Mouse (Mus musculus) G1E-ER4 (cell line): ENCODE results near the gene Ppp1r16b. TPM values are rescaled to one million over a fixed set of nuclear protein-coding genes. Genes with fewer than 3 reads are reported as not detected.

Source experiments
- GATA1 ChIP-seq: IDR thresholded peaks from one replicate; pipeline ENCODE4 v1.8.0; 2012; ENCODE audit warnings: low read length, inconsistent platforms
- polyA plus RNA-seq: library from polyadenylated mRNA; stranded (reverse); fragments of >175 nt; gene quantifications from 2 replicates; pipeline ENCODE4 v1.2.3, GENCODE M21; 2012

Gene Ppp1r16b
- polyA plus RNA-seq, 1 experiment = not detected

DNA sequence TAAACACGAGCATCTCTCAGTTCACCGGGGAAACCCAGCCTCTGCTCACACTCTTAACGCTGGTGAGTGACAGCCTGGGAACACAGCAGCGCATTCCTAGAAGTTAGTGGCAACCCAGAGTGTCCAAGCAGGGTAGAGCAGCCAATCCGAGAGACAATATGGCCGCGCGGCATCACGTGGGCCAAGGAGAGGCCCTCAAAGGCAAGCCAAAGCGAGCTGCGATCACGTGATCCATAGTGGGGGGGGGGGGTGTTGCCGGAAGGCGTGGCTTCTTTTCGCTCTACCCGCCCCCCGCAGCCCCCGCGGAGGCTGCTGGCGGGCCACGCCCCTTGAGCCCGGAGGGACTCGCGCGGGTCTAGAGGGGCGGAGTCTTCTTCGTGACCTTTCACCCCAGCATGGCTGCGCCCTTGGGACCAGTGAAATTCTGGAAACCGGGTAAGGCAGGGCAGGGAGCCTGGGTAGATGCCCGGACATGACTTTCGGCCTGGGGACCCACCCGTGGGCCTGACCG is 129.4 kb downstream of the Ppp1r16b start, which contains the start of gene Dhx35:
TSS of gene Dhx35 (plus strand) at position 314 of the 511 bp plus-strand sequence.
- no peak for TF ChIP-seq GATA1

DNA sequence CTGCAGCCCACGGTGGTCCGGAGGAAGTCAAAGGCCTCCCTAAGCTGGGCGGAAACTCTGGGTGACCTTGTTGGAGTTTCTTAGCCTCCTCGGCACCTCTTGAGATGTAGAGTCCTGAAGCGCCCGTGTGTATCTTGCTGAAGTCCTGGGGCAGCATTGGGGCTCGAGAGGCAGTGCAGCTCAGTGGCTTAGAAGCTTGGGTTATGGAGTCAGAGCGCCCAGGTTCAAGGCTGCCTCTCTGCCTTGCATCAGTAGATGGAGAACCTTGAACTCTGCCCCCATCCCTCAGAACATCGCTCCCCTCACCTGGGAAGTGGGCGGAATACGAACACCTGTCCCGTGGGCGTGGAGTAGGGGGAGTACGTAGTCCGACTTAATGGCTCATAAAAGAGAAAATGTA is 129.8 kb downstream of the Ppp1r16b start:
- no peak for TF ChIP-seq GATA1

DNA sequence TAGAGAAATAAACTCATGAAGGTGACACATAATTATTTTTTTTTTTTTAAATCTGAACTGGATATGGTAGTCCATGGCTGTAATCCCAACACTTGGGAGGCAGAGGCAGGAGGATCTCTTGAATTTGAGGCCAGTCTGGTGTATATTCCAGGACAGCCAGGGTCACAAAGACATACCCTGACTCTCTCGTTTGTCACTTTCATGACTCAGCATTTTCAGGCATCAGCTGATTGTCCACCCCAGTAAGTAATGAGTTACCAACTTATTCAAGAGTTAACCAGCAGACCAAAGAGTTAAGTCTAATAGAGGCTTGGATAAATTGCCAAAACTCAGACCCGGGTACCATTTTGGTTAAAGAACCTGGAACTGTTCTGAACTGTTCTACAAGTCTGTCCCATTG is 130.7 kb downstream of the Ppp1r16b start:
- TF ChIP-seq GATA1 = no peak

DNA sequence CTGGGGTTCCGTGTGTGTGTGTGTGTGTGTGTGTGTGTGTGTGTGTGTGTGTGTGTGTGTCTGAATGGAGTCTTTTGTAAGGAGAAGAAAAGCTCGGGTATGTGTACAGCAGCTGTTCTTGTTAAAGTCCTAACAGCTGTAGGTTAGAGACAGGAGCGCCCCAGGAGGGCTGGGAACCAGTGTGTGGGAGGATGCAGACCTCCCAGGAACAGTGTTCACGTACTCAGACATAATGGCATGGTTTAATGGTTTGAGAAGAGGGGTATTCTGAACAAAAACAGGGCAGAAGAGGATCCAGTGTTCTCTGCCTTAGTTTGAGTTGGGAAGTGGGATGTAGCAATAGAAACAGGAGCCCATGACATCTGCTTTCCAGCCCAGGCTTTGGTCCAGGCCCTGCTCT is 134.1 kb downstream of the Ppp1r16b start:
- no peak for TF ChIP-seq GATA1

DNA sequence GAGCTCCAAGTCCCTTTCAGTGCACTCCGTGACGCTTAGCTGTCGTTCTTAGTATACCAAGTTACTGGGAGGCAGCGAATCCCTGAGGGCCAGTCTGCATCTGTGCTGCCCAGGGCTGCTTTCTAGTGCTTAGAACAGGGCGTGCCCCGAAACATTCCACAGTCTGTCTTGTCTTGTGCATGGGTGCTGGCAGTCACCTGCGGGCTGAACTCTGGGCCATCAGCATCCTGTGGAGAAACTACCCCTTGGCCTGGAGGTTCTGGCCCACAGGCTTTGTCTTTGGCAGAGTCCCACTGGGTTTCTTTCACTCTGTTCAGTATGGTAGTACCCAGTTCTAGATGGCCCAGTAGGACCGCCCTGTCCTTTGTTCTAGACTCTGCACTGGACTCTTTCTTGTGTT is 135.6 kb downstream of the Ppp1r16b start:
- TF ChIP-seq GATA1 = no peak

DNA sequence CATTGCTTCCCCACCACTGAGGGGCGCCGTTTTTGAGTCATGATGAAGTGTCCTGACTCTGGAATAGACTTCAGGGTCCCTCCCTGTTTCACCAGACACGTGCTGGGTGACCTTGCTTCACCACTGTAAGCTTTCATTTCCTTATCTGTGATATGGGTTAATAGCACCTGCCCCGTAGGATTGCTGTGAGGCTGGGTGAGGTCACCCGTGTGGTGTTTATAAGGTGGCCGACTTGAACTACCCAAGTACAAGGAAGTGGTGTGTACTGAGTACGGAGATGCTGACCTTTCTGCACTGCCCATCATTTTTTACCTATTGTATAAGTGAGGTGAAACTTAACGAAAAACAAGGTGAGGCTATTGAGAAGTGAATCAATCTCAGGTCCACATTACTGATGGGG is 138.4 kb downstream of the Ppp1r16b start:
- no peak for TF ChIP-seq GATA1

DNA sequence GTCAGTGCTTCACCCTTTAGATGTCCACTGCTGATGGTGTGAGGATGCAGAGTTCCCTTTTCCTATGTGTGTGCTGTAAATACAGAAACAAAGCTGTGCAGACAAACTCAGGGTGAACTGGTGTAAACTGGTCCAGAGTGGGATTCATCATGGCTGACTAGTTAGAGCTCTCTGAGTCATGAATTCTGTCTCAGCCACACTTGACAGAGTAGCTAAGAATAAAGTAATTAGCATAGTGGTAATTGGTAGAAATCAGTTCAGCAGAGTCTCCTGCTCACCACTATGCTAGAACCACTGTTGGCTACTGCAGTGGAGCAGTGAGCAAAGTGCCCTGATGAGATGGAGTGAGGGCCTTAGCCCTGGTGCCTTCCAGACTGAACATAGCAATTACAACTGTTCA is 150.5 kb downstream of the Ppp1r16b start:
- TF ChIP-seq GATA1 = no peak

Other genes starting within 250 kb of the Ppp1r16b start
- gene Adig, start 162.8 kb upstream of the Ppp1r16b start, polyA plus RNA-seq = not detected in 2 replicates
- gene Arhgap40, start 152.6 kb upstream of the Ppp1r16b start, polyA plus RNA-seq = not detected in 2 replicates
- not detected in 2 replicates for gene Slc32a1, start 54.6 kb upstream of the Ppp1r16b start, polyA plus RNA-seq
- gene Actr5, start 40.5 kb upstream of the Ppp1r16b start, polyA plus RNA-seq = 17.9 and 18.9 TPM in 2 replicates
- gene Fam83d, start 102.7 kb downstream of the Ppp1r16b start, polyA plus RNA-seq = 6.7 and 8.0 TPM in 2 replicates
- 6.8 and 8.5 TPM in 2 replicates for gene Dhx35, start 129.4 kb downstream of the Ppp1r16b start, polyA plus RNA-seq